In genomic region chr19:43852837-43853545, GRCm38 (mm10) we compare ENCODE assay signal across 17 mouse cellular contexts.
A peak's percentile ranks its signal among the peaks of the same experiment; 100 is the strongest.
DNase-seq lines count a peak whose midpoint lies in the region; TF ChIP-seq lines count a peak whose summit lies in the region.
"Had no signal": no experiment of that assay in that cellular context is flagged by ENCODE, and none has a peak within 500 bp of the region (broad histone marks: within the 10 kb centered on the region; RNA-seq: fewer than 3 reads in every experiment).

No protein-coding gene starts in this region.

- no peak overlapping the region for H3K9ac ChIP-seq in liver, adult 2 months (ENCODE audit: low read depth, low read length)
- no peak overlapping the region for H3K9ac ChIP-seq in MEL (ENCODE audit: control insufficient read depth, low read depth, low read length, poor library complexity, severe bottlenecking)
- H3K9ac ChIP-seq: heart, embryonic 12.5 days; hindbrain, embryonic 15.5 days; midbrain, embryonic 15.5 days; neural tube, embryonic 15.5 days had no signal

- no peak for TF ChIP-seq POLR2A in cerebellum, adult 2 months (IDR thresholded peaks at IDR 0.05; ENCODE audit: borderline replicate concordance, insufficient read depth, low read length)
- TF ChIP-seq POLR2A in liver, adult 2 months (IDR thresholded peaks at IDR 0.05; ENCODE audit: extremely low read depth, insufficient read depth, low read length) = no peak
- TF ChIP-seq POLR2A in MEL (IDR thresholded peaks at IDR 0.05; ENCODE audit: control insufficient read depth in 1 of 2, insufficient read depth in 1 of 2, low read depth in 1 of 2, low read length in 2 of 2, poor library complexity in 1 of 2) = no peak

- H3K27ac ChIP-seq in cerebellum, adult 2 months (ENCODE audit: insufficient read depth, low read length) = no peak overlapping the region
- H3K27ac ChIP-seq in liver, adult 2 months (replicated peaks; ENCODE audit: insufficient read depth, low read depth, low read length) = no peak overlapping the region
- H3K27ac ChIP-seq in MEL (ENCODE audit: control insufficient read depth, low read depth, low read length) = no peak overlapping the region
- H3K27ac ChIP-seq: embryonic facial prominence, embryonic 10.5 days; hindbrain, embryonic 15.5 days; midbrain, embryonic 15.5 days; neural tube, embryonic 15.5 days had no signal

- peak; percentile 37 for TF ChIP-seq RAD21 in MEL (IDR thresholded peaks at IDR 0.05; ENCODE audit: low read depth, low read length)

- H3K4me3 ChIP-seq in cerebellum, adult 2 months (replicated peaks; ENCODE audit: insufficient read depth, low read depth, low read length) = no peak overlapping the region
- H3K4me3 ChIP-seq in liver, adult 2 months (ENCODE audit: insufficient read depth, low read depth, low read length) = no peak overlapping the region
- H3K4me3 ChIP-seq in MEL (ENCODE audit: control insufficient read depth in 1 of 2, insufficient read depth in 1 of 2, low read depth in 2 of 2, low read length in 2 of 2) = no peak overlapping the region
- H3K4me3 ChIP-seq: embryonic facial prominence, embryonic 10.5 days; heart, embryonic 12.5 days; hindbrain, embryonic 15.5 days; midbrain, embryonic 15.5 days; neural tube, embryonic 15.5 days had no signal

- H3K27me3 ChIP-seq in cerebellum, adult 2 months (ENCODE audit: control insufficient read depth, insufficient read depth, low read length) = no peaks in the 10 kb centered on the region
- no peaks in the 10 kb centered on the region for H3K27me3 ChIP-seq in liver, adult 2 months (ENCODE audit: control insufficient read depth, insufficient read depth, low read length)
- no peaks in the 10 kb centered on the region for H3K27me3 ChIP-seq in MEL (ENCODE audit: control insufficient read depth in 1 of 2, insufficient read depth in 2 of 2, low read length in 2 of 2)
- H3K27me3 ChIP-seq: heart, embryonic 12.5 days; hindbrain, embryonic 15.5 days; midbrain, embryonic 15.5 days; neural tube, embryonic 15.5 days had no signal

- no peak for DNase-seq in cerebellum, adult 2 months
- no peak for DNase-seq in cerebellum, adult 11-12 months
- DNase-seq in liver, adult 2 months (ENCODE audit: extremely low read depth, low read depth, low spot score) = no peak
- DNase-seq in liver (no peak), MEL (ENCODE audit: low read depth, low spot score) (peak; percentile 30)
- peak; percentile 48 for DNase-seq in lung, postnatal 36 days
- no peak for DNase-seq in layer of hippocampus, adult 11-12 months (ENCODE audit: low spot score)
- DNase-seq in layer of hippocampus, adult 8-10 months (ENCODE audit: low spot score in 2 of 2) = no peak
- DNase-seq: adrenal gland, postnatal 25 days; layer of hippocampus, adult 9-11 months; left cerebral cortex, postnatal 4 days; right cerebral cortex, postnatal 14 days had no signal

- WGBS in cerebellum, adult 2 months = 83% methylated on average over 7 of the region's 7 CpGs
- WGBS in liver, adult 2 months = 76% methylated on average over 7 of the region's 7 CpGs

- H3K4me1 ChIP-seq in cerebellum, adult 2 months (ENCODE audit: control insufficient read depth, insufficient read depth, low read length) = peaks cover 2% of the 10 kb centered on the region
- no peaks in the 10 kb centered on the region for H3K4me1 ChIP-seq in liver, adult 2 months (ENCODE audit: control insufficient read depth, insufficient read depth, low read length)
- H3K4me1 ChIP-seq in MEL (ENCODE audit: control insufficient read depth in 1 of 2, insufficient read depth in 2 of 2, low read length in 2 of 2) = peaks cover 0 to 4% of the 10 kb centered on the region in 2 experiments; a peak in 1 of 4 replicates
- H3K4me1 ChIP-seq: embryonic facial prominence, embryonic 10.5 days; heart, embryonic 12.5 days; hindbrain, embryonic 15.5 days; midbrain, embryonic 15.5 days; neural tube, embryonic 15.5 days had no signal

- TF ChIP-seq CTCF in cerebellum, adult 2 months (IDR thresholded peaks at IDR 0.05; ENCODE audit: borderline replicate concordance, insufficient read depth, low read depth, low read length) = peak; percentile 29; the same call in 1 of the 2 replicates
- peak; percentile 38 for TF ChIP-seq CTCF in liver, adult 2 months (IDR thresholded peaks at IDR 0.05; ENCODE audit: low read depth, low read length)
- TF ChIP-seq CTCF in MEL (IDR thresholded peaks at IDR 0.05 in 2 of 3, conservative IDR thresholded peaks at IDR 0.05 in 1 of 3; ENCODE audit: control insufficient read depth in 1 of 3, insufficient read depth in 1 of 3, low read depth in 2 of 3, low read length in 3 of 3, poor library complexity in 1 of 3, severe bottlenecking in 1 of 3) = peak; percentile 35 to 43 (median 43)

- peaks cover 65% of the 10 kb centered on the region for H3K36me3 ChIP-seq in liver, adult 2 months (ENCODE audit: control insufficient read depth, insufficient read depth, low read length)
- peaks cover 0 to 8% of the 10 kb centered on the region in 2 experiments; a peak in 2 of 4 replicates for H3K36me3 ChIP-seq in MEL (ENCODE audit: control insufficient read depth in 1 of 2, insufficient read depth in 2 of 2, low read length in 2 of 2)

- no peaks in the 10 kb centered on the region for H3K9me3 ChIP-seq in MEL (replicated peaks; ENCODE audit: insufficient read depth, low read length)
- H3K9me3 ChIP-seq: embryonic facial prominence, embryonic 10.5 days; heart, embryonic 12.5 days; hindbrain, embryonic 15.5 days; midbrain, embryonic 15.5 days; neural tube, embryonic 15.5 days had no signal

- TF ChIP-seq EP300 in MEL (IDR thresholded peaks at IDR 0.05; ENCODE audit: low read depth in 1 of 2, low read length in 2 of 2) = no peak

- no peaks in the 10 kb centered on the region for H3K79me2 ChIP-seq in liver, adult 2 months (ENCODE audit: control insufficient read depth, insufficient read depth, low read length)
- no peaks in the 10 kb centered on the region for H3K79me2 ChIP-seq in MEL (ENCODE audit: control insufficient read depth, insufficient read depth, low read length, poor library complexity)

TF ChIP-seq in MEL, 35 proteins besides CTCF, POLR2A, EP300 and RAD21:
- 0 out of 2 replicates have a peak, but pooled peaks have one; percentile 18 for TF ChIP-seq ZC3H11A (IDR thresholded peaks at IDR 0.05; ENCODE audit: low read depth, low read length)
- TF ChIP-seq SMC3 (IDR thresholded peaks at IDR 0.05; ENCODE audit: low read depth, low read length) = peak; percentile 26; the same call in 1 of the 2 replicates
- no peak for TF ChIP-seq KAT2A (conservative IDR thresholded peaks at IDR 0.05; ENCODE audit: low read depth, low read length)

Comparison
In these comparisons a context has a peak if more than half of its experiments do, and no peak if none do; other contexts are left out.
1. DNase-seq: peak in MEL (single experiment) and lung, postnatal 36 days (single experiment); none in cerebellum, adult 2 months (0 of 2), cerebellum, adult 11-12 months (single experiment), liver, adult 2 months (single experiment), liver (single experiment), layer of hippocampus, adult 11-12 months (single experiment) and layer of hippocampus, adult 8-10 months (0 of 2).
2. Peak in every context shown above with its lines, with median percentiles within 50 percentile points of each other: CTCF ChIP-seq.